Comparison of ENCODE assay signal across 10 mouse cellular contexts in the genomic region with DNA sequence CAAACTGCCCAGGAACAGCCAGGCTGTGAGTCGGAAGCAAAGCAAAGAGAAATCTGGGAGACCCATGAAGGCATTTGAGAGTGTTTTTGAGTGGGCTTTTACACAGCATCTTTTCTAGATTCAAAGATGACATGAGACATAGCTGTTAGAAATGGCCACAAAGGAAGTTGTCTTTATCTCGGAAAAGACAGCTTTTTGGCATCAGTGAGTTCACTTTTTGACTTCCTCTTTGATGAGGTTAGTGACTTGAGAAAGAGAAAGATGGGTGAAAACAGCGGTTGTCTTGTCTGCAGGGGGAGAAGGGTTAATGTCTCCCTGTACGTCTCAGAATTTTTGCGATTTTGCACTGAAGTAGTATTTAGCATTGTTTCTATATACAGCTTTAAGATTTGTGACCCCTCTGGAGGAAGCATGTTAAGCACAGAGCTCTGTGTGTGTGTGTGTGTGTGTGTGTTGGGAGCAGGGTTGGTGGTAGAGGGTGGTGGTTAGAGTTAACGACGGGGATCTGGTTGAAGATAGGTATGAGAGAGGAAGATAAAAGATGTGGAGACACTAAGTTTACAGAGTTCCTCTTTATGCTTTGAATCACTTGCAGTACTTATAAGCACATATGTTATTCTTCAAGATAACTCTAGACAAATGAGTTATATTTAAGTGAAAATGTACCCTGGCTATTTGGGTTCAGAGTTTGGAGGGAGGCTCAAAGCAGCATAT. TPM values are rescaled to one million over a fixed set of nuclear protein-coding genes. Genes with fewer than 3 reads are reported as not detected.
DNase-seq lines count a peak whose midpoint lies in the region; ATAC-seq lines count a peak whose summit lies in the region.
"Had no signal": no experiment of that assay in that cellular context is flagged by ENCODE, and none has a peak within 500 bp of the region (broad histone marks: within the 10 kb centered on the region; RNA-seq: fewer than 3 reads in every experiment).

No protein-coding gene starts in this region.

- H3K4me1 ChIP-seq in heart, embryonic 10.5 days = peaks cover 10% of the 10 kb centered on the region
- H3K4me1 ChIP-seq in midbrain, embryonic 13.5 days (replicated peaks) = peaks cover 11% of the 10 kb centered on the region; the same call in 1 of the 2 replicates
- peaks cover 16% of the 10 kb centered on the region for H3K4me1 ChIP-seq in midbrain, embryonic 10.5 days
- H3K4me1 ChIP-seq in limb, embryonic 12.5 days (replicated peaks) = peaks cover 12% of the 10 kb centered on the region

- intact Hi-C loops in heart, postnatal 36 days (cut with DNase I) = no loop called here

- no peak for ATAC-seq in midbrain, embryonic 13.5 days
- ATAC-seq in limb, embryonic 12.5 days (ENCODE audit: insufficient number of reproducible peaks, insufficient read depth, low FRiP score, low TSS enrichment, low read depth) = no peak
- no peak for ATAC-seq in erythroblast, adult 5-6 weeks (replicated peaks; ENCODE audit: low FRiP score, poor library complexity, severe bottlenecking)
- ATAC-seq in frontal cortex, adult (ENCODE audit: low TSS enrichment) = no peak

- 76% methylated on average over 7 of the region's 7 CpGs for WGBS in heart, embryonic 10.5 days
- 93% methylated on average over 7 of the region's 7 CpGs for WGBS in midbrain, embryonic 13.5 days
- 90% methylated on average over 7 of the region's 7 CpGs for WGBS in midbrain, embryonic 10.5 days
- WGBS in limb, embryonic 12.5 days = 78% methylated on average over 7 of the region's 7 CpGs

- H3K9ac ChIP-seq in midbrain, embryonic 13.5 days (replicated peaks) = no peak overlapping the region
- H3K9ac ChIP-seq in limb, embryonic 12.5 days (replicated peaks) = peak overlapping the region; percentile 31; the same call in 1 of the 2 replicates

- H3K4me3 ChIP-seq in heart, embryonic 10.5 days = peak overlapping the region; percentile 79; the same call in 1 of the 2 replicates
- peak overlapping the region; percentile 68 for H3K4me3 ChIP-seq in midbrain, embryonic 13.5 days (replicated peaks)
- no peak overlapping the region for H3K4me3 ChIP-seq in midbrain, embryonic 10.5 days
- peak overlapping the region; percentile 76 for H3K4me3 ChIP-seq in limb, embryonic 12.5 days (replicated peaks)

- H3K36me3 ChIP-seq in heart, embryonic 10.5 days = no peaks in the 10 kb centered on the region
- no peaks in the 10 kb centered on the region for H3K36me3 ChIP-seq in midbrain, embryonic 13.5 days
- H3K36me3 ChIP-seq in midbrain, embryonic 10.5 days = no peaks in the 10 kb centered on the region
- peaks cover 30% of the 10 kb centered on the region for H3K36me3 ChIP-seq in limb, embryonic 12.5 days
- no peaks in the 10 kb centered on the region for H3K36me3 ChIP-seq in splenic B cell, adult 2 months (ENCODE audit: control insufficient read depth, insufficient read depth, low read length, poor library complexity, severe bottlenecking)

- H3K4me2 ChIP-seq in midbrain, embryonic 13.5 days (replicated peaks) = peak overlapping the region; percentile 70
- peak overlapping the region; percentile 69 for H3K4me2 ChIP-seq in limb, embryonic 12.5 days

- no peaks in the 10 kb centered on the region for H3K9me3 ChIP-seq in heart, embryonic 10.5 days
- 0 out of 2 replicates have a peak, but pooled peaks cover 2% of the 10 kb centered on the region for H3K9me3 ChIP-seq in midbrain, embryonic 13.5 days
- no peaks in the 10 kb centered on the region; the same call in 1 of the 2 replicates for H3K9me3 ChIP-seq in midbrain, embryonic 10.5 days (replicated peaks)
- no peaks in the 10 kb centered on the region for H3K9me3 ChIP-seq in limb, embryonic 12.5 days

- DNase-seq in heart, embryonic 10.5 days (ENCODE audit: low spot score) = peak; percentile 46
- DNase-seq in heart, postnatal 36 days = no peak
- DNase-seq in midbrain, embryonic 10.5 days (ENCODE audit: low spot score) = no peak
- DNase-seq in splenic B cell, adult 2 months (ENCODE audit: low read depth, low spot score) = peak; percentile 53
- DNase-seq: kidney, adult 9 months had no signal

- peaks cover 24% of the 10 kb centered on the region; the same call in 1 of the 2 replicates for H3K27me3 ChIP-seq in heart, embryonic 10.5 days (ENCODE audit: insufficient read depth, poor library complexity, severe bottlenecking)
- H3K27me3 ChIP-seq in midbrain, embryonic 13.5 days = peaks cover 21% of the 10 kb centered on the region
- H3K27me3 ChIP-seq in midbrain, embryonic 10.5 days (ENCODE audit: low read depth, poor library complexity, severe bottlenecking) = peaks cover 23% of the 10 kb centered on the region
- peaks cover 4% of the 10 kb centered on the region; the same call in 1 of the 2 replicates for H3K27me3 ChIP-seq in limb, embryonic 12.5 days
- H3K27me3 ChIP-seq in splenic B cell, adult 2 months (ENCODE audit: control insufficient read depth, insufficient read depth, low read length, poor library complexity, severe bottlenecking) = no peaks in the 10 kb centered on the region

- H3K27ac ChIP-seq in heart, embryonic 10.5 days = no peak overlapping the region
- no peak overlapping the region for H3K27ac ChIP-seq in midbrain, embryonic 13.5 days
- no peak overlapping the region for H3K27ac ChIP-seq in midbrain, embryonic 10.5 days (replicated peaks)
- H3K27ac ChIP-seq in limb, embryonic 12.5 days = no peak overlapping the region

RNA-seq across cellular contexts. Expression of a gene that starts 1.3 kb away (rescaled TPM):
- 1.4 and 2.8 TPM in 2 replicates for polyA plus RNA-seq in heart, embryonic 10.5 days (2016; fragmentation: Nextera tagmentation; extraction: Ambion mirVana)
- 1 to 10 TPM; 1.2 to 1.6 TPM for total RNA-seq in heart, postnatal 36 days (2021)
- polyA plus RNA-seq in midbrain, embryonic 13.5 days (2015; fragmentation: Nextera tagmentation; extraction: Ambion mirVana) = 3.8 and 5.4 TPM in 2 replicates
- polyA plus RNA-seq in midbrain, embryonic 10.5 days (2016; fragmentation: Nextera tagmentation; extraction: Ambion mirVana) = 3.0 and 3.9 TPM in 2 replicates
- polyA plus RNA-seq in limb, embryonic 12.5 days (2016; fragmentation: Nextera tagmentation; extraction: Ambion mirVana) = 10.5 and 11.0 TPM in 2 replicates
- 7.7 and 29.0 TPM in 2 replicates for total RNA-seq in erythroblast, adult 5-6 weeks (2015; ENCODE audit: low replicate concordance)
- total RNA-seq in erythroblast, adult 5-6 weeks (2017; ENCODE audit: low replicate concordance) = 8.6 and 8.8 TPM in 2 replicates

RNA-seq across cellular contexts. Expression of a gene that starts 29.3 kb away (rescaled TPM):
- 72.3 and 96.5 TPM in 2 replicates for polyA plus RNA-seq in heart, embryonic 10.5 days (2016; fragmentation: Nextera tagmentation; extraction: Ambion mirVana)
- 10 to 100 TPM; 86.1 to 91.7 TPM for total RNA-seq in heart, postnatal 36 days (2021)
- 17.1 and 18.1 TPM in 2 replicates for polyA plus RNA-seq in midbrain, embryonic 13.5 days (2015; fragmentation: Nextera tagmentation; extraction: Ambion mirVana)
- polyA plus RNA-seq in midbrain, embryonic 10.5 days (2016; fragmentation: Nextera tagmentation; extraction: Ambion mirVana) = 46.9 and 49.2 TPM in 2 replicates
- polyA plus RNA-seq in limb, embryonic 12.5 days (2016; fragmentation: Nextera tagmentation; extraction: Ambion mirVana) = 211 and 218 TPM in 2 replicates
- total RNA-seq in erythroblast, adult 5-6 weeks (2015; ENCODE audit: low replicate concordance) = not detected in 2 replicates
- total RNA-seq in erythroblast, adult 5-6 weeks (2017; ENCODE audit: low replicate concordance) = 1.1 TPM in 1 of 2 replicates, not detected in the other
- total RNA-seq: monocyte, adult 5-6 weeks had no signal

RNA-seq across cellular contexts. Expression of a gene that starts 44.8 kb away (rescaled TPM):
- 0.26 TPM in 1 of 2 replicates, not detected in the other for polyA plus RNA-seq in heart, embryonic 10.5 days (2016; fragmentation: Nextera tagmentation; extraction: Ambion mirVana)
- not detected for total RNA-seq in heart, postnatal 36 days (2021)
- 0.22 and 0.34 TPM in 2 replicates for polyA plus RNA-seq in midbrain, embryonic 13.5 days (2015; fragmentation: Nextera tagmentation; extraction: Ambion mirVana)
- polyA plus RNA-seq in midbrain, embryonic 10.5 days (2016; fragmentation: Nextera tagmentation; extraction: Ambion mirVana) = 0.23 and 0.26 TPM in 2 replicates
- 0.86 and 1.2 TPM in 2 replicates for polyA plus RNA-seq in limb, embryonic 12.5 days (2016; fragmentation: Nextera tagmentation; extraction: Ambion mirVana)
- not detected in 2 replicates for total RNA-seq in erythroblast, adult 5-6 weeks (2015; ENCODE audit: low replicate concordance)
- not detected in 2 replicates for total RNA-seq in erythroblast, adult 5-6 weeks (2017; ENCODE audit: low replicate concordance)

Comparison
In these comparisons a context has a peak if more than half of its experiments do, and no peak if none do; other contexts are left out.
1. DNase-seq: peak in heart, embryonic 10.5 days (single experiment) and splenic B cell, adult 2 months (single experiment); none in heart, postnatal 36 days (0 of 2) and midbrain, embryonic 10.5 days (single experiment).